Mouse (Mus musculus): ENCODE measurements around the gene Kdm4c. TPM values are rescaled to one million over a fixed set of nuclear protein-coding genes. Genes with fewer than 3 reads are reported as not detected.

Gene Kdm4c
- total and polyA plus RNA-seq, 2 experiments from 2014 or later: 8.2 to 14.8 TPM

DNA sequence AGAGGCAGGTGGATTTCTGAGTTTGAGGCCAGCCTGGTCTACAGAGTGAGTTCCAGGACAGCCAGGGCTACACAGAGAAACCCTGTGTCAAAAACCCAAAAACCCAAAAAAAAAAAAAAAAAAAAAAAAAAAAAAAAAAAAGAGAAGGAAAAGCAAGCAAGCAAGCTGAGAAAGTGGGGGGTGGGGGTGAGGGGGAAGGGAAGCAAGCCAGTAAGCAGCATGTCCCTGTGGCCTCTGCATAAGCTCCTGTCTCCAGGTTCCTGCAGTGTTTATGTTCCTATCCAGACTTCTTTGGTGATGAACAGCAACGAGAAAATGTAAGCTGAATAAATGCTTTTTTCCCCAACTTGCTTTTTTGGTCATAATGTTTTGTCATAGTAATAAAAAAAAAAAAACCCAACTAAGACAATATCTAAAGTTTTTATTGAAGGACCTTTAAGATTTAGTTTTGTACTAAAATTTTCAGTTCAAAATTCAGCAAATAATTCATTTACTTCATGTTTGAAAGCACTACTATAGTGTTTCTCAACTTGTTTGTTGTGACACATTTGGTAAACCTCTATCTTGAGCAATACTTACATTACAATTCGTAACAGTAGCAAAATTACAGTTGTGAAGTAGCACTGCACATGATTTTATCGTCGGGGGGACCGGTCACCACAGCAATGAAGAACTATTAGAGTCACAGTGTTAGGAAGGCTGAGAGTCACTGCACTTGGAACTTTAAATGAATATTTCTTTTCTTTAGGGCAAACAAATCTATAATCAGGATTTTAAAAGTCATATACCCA is 63.2 kb downstream of the Kdm4c start:
- Histone ChIP-seq H3K4me3 (ENCODE audit: low read length) (no peak overlapping the region), H3K27me3 (ENCODE audit: insufficient read depth, low read length) (no peaks in the 10 kb centered on the region), H3K9ac (replicated peaks; ENCODE audit: low read length) (no peak overlapping the region), H3K9me3 (ENCODE audit: low read length) (no peaks in the 10 kb centered on the region), H3K4me1 (ENCODE audit: insufficient read depth, low read length) (no peaks in the 10 kb centered on the region), H3K4me2 (ENCODE audit: low read depth, low read length) (no peak overlapping the region), H3K27ac (no peak overlapping the region), H3K36me3 (ENCODE audit: insufficient read depth, low read length) (no peaks in the 10 kb centered on the region)
- no peak for DNase-seq (ENCODE audit: low spot score)
- TF ChIP-seq CTCF (IDR thresholded peaks at IDR 0.05; ENCODE audit: low read depth): no peak
- WGBS: 96% methylated on average over 5 of the region's 5 CpGs
- no peak for ATAC-seq

DNA sequence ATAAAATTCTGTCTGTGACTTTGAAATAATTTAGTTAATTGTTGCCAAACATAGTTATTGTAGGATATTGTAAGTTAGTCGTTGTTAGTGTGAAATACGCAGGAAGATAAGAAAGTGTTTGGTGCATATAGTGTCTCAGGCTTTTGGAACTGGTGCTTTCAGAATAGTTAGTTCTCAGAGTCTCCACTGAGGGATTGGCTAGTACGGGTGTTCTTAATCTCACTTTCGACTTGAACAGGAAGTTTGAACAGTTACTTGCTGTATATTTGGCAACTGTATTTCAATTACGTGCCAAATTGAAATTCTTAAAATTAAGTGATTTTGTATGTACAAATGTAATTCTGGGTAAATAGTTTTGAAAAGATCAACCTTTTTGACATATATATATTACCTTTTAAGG is 68.8 kb downstream of the Kdm4c start:
- Histone ChIP-seq H3K4me3 (ENCODE audit: low read length) (no peak overlapping the region), H3K4me1 (ENCODE audit: insufficient read depth, low read length) (no peaks in the 10 kb centered on the region), H3K9me3 (ENCODE audit: low read length) (no peaks in the 10 kb centered on the region), H3K4me2 (ENCODE audit: low read depth, low read length) (no peak overlapping the region), H3K27me3 (ENCODE audit: insufficient read depth, low read length) (no peaks in the 10 kb centered on the region), H3K27ac (no peak overlapping the region), H3K9ac (replicated peaks; ENCODE audit: low read length) (no peak overlapping the region), H3K36me3 (ENCODE audit: insufficient read depth, low read length) (no peaks in the 10 kb centered on the region; the same call in 1 of the 2 replicates)
- TF ChIP-seq CTCF (IDR thresholded peaks at IDR 0.05; ENCODE audit: low read depth): no peak
- ATAC-seq (no peak), DNase-seq (ENCODE audit: low spot score) (no peak)
- WGBS: 94% methylated on average over 5 of the region's 5 CpGs

DNA sequence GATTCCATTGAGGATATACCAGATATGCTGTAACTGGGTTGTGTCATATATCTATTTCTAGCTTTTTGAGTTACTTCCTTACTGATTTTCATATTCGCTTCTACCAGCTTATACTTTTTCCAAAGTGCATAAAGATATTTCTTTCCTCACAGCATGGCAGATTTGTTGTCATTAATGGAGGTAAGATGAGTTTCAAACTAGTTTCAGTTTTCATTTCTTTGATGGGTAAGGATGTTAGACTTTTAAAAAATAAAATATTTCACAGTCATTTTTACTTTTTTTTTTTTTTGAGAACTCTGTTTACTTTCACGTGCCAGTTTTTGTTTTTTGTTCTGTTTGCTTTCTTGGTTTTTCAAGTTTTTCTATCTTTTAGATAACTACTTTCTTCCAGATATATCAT is 70.6 kb downstream of the Kdm4c start:
- Histone ChIP-seq H3K9me3 (ENCODE audit: low read length) (no peaks in the 10 kb centered on the region), H3K27ac (no peak overlapping the region), H3K4me2 (ENCODE audit: low read depth, low read length) (no peak overlapping the region), H3K9ac (replicated peaks; ENCODE audit: low read length) (no peak overlapping the region), H3K27me3 (ENCODE audit: insufficient read depth, low read length) (no peaks in the 10 kb centered on the region), H3K36me3 (ENCODE audit: insufficient read depth, low read length) (no peaks in the 10 kb centered on the region; the same call in 1 of the 2 replicates), H3K4me1 (ENCODE audit: insufficient read depth, low read length) (no peaks in the 10 kb centered on the region), H3K4me3 (ENCODE audit: low read length) (no peak overlapping the region)
- ATAC-seq (no peak), DNase-seq (ENCODE audit: low spot score) (no peak)
- TF ChIP-seq CTCF (IDR thresholded peaks at IDR 0.05; ENCODE audit: low read depth): no peak
- WGBS: 97% methylated on average over 2 of the region's 2 CpGs

DNA sequence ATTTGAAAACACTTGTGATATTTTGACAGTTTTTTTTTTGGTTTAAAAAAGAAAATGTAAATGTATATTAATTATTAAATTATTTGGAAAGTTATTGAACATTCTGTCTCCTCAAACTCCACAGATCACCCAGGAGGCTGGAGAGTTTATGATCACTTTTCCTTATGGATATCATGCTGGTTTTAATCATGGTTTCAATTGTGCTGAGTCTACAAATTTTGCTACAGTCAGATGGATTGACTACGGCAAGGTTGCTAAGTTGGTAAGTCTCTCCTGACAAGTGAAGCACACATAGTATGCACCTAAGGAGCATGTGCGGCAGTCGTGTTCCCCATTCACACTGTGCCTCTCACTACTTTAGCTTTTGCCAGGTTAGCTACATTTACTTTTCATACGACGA is 73.1 kb downstream of the Kdm4c start:
- WGBS: 98% methylated on average over 5 of the region's 5 CpGs
- Histone ChIP-seq H3K27me3 (ENCODE audit: insufficient read depth, low read length) (no peaks in the 10 kb centered on the region), H3K9ac (replicated peaks; ENCODE audit: low read length) (no peak overlapping the region), H3K27ac (no peak overlapping the region), H3K4me3 (ENCODE audit: low read length) (no peak overlapping the region), H3K36me3 (ENCODE audit: insufficient read depth, low read length) (no peaks in the 10 kb centered on the region; the same call in 1 of the 2 replicates), H3K4me2 (ENCODE audit: low read depth, low read length) (no peak overlapping the region), H3K9me3 (ENCODE audit: low read length) (no peaks in the 10 kb centered on the region), H3K4me1 (ENCODE audit: insufficient read depth, low read length) (no peaks in the 10 kb centered on the region)
- no peak for TF ChIP-seq CTCF (IDR thresholded peaks at IDR 0.05; ENCODE audit: low read depth)
- no peak for DNase-seq (ENCODE audit: low spot score)
- ATAC-seq: no peak

DNA sequence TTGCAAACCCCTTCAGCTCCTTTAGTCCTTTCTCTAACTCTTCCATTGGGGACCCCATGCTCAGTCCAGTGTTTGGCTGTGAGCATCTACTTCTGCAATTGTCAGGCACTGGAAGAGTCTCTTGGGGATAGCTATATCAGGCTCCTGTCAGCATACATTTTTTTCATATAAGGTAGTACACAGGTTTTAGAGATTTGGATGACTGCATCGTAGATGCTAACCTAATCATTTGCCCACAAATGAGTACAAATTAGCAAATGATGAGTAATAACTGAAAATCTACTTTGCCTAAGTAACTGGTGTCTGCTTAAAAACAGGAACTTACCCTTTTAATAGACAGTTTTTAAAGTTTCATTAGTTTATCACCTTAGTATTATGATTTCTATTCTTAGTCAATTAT is 77.0 kb downstream of the Kdm4c start:
- Histone ChIP-seq H3K36me3 (ENCODE audit: insufficient read depth, low read length) (no peaks in the 10 kb centered on the region; the same call in 1 of the 2 replicates), H3K4me1 (ENCODE audit: insufficient read depth, low read length) (no peaks in the 10 kb centered on the region), H3K4me2 (ENCODE audit: low read depth, low read length) (no peak overlapping the region), H3K4me3 (ENCODE audit: low read length) (no peak overlapping the region), H3K27me3 (ENCODE audit: insufficient read depth, low read length) (no peaks in the 10 kb centered on the region), H3K9me3 (ENCODE audit: low read length) (no peaks in the 10 kb centered on the region), H3K27ac (no peak overlapping the region), H3K9ac (replicated peaks; ENCODE audit: low read length) (no peak overlapping the region)
- no peak for TF ChIP-seq CTCF (IDR thresholded peaks at IDR 0.05; ENCODE audit: low read depth)
- ATAC-seq (no peak), DNase-seq (ENCODE audit: low spot score) (no peak)
- 84% methylated on average over 1 of the region's 1 CpGs for WGBS

DNA sequence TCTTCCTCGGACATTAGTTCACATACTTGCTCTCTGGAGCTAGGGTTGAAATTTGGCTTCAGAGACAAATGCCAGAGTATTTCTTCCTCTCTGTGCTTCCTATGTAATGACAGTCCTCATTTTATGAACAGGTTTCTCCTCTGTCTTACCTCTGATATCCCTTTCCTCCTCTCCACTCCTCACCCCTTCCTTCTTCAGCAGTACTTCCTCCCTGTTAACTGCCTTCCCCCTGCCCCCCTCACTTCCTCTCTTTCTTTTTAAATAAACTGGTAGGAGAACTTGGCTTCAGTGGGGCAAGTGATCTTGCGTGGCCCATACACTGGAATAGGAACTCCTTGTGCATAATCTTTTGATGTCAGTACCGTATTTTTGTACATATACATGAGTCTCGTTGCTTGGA is 115.2 kb downstream of the Kdm4c start:
- no peak for DNase-seq (ENCODE audit: low spot score)
- WGBS: 92% methylated on average over 4 of the region's 4 CpGs

DNA sequence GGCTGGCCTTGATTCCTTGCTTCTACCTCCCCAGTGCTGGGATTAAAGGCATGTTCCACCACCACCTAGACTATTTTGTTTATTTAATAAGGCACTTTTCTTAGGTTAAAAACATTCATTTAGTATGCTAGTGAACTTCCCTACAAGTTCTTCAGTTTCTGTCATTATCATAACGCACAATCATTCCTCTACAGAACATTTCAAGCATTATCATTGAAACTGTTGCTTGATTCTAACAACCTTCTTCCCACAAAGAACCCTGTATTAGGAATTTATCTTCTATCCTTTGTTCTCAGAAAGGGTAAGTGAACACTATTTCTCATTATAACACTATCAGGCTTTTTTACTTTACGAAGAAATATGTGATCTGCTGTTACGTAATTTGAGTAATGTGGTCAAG is 118.0 kb downstream of the Kdm4c start:
- no peak for TF ChIP-seq CTCF (IDR thresholded peaks at IDR 0.05; ENCODE audit: low read depth)
- no peaks in the 10 kb centered on the region for H3K27me3 ChIP-seq (ENCODE audit: insufficient read depth, low read length)
- no peak overlapping the region for H3K27ac ChIP-seq
- no peaks in the 10 kb centered on the region for H3K4me1 ChIP-seq (ENCODE audit: insufficient read depth, low read length)
- no peak for DNase-seq (ENCODE audit: low spot score)
- WGBS: 99% methylated on average over 3 of the region's 3 CpGs
- H3K9ac ChIP-seq (replicated peaks; ENCODE audit: low read length): no peak overlapping the region
- H3K4me3 ChIP-seq (ENCODE audit: low read length): no peak overlapping the region
- H3K4me2 ChIP-seq (ENCODE audit: low read depth, low read length): no peak overlapping the region
- H3K9me3 ChIP-seq (ENCODE audit: low read length): no peaks in the 10 kb centered on the region
- ATAC-seq: no peak
- H3K36me3 ChIP-seq (ENCODE audit: insufficient read depth, low read length): peaks cover 11% of the 10 kb centered on the region; the same call in 1 of the 2 replicates

More for the DNA sequence above, 115.2 kb downstream of the Kdm4c start:
- H3K4me3 ChIP-seq (ENCODE audit: low read length): no peak overlapping the region
- TF ChIP-seq CTCF (IDR thresholded peaks at IDR 0.05; ENCODE audit: low read depth): no peak
- no peaks in the 10 kb centered on the region for H3K4me1 ChIP-seq (ENCODE audit: insufficient read depth, low read length)
- H3K9me3 ChIP-seq (ENCODE audit: low read length): no peaks in the 10 kb centered on the region
- H3K9ac ChIP-seq (replicated peaks; ENCODE audit: low read length): no peak overlapping the region
- no peak overlapping the region for H3K4me2 ChIP-seq (ENCODE audit: low read depth, low read length)
- peaks cover 15% of the 10 kb centered on the region; the same call in 1 of the 2 replicates for H3K36me3 ChIP-seq (ENCODE audit: insufficient read depth, low read length)
- H3K27me3 ChIP-seq (ENCODE audit: insufficient read depth, low read length): no peaks in the 10 kb centered on the region
- ATAC-seq: no peak
- no peak overlapping the region for H3K27ac ChIP-seq

All from hindbrain, postnatal 0 days (tissue).